Mouse (Mus musculus) T-helper 17 cell (primary cell): ENCODE measurements around the gene Gm4498.
"Not testable (repeated sequence)": the region's sequence is repeated elsewhere in the genome, so short reads cannot be mapped to it uniquely, and the experiment has no call there.

Source experiments
- in situ Hi-C, 2 experiments: fragments of 300-600 bp; cut with MboI, MseI; formaldehyde crosslinking; loops; 1 replicate in 1 of 2; 2 replicates in 1 of 2; pipeline ENCODE4 v1.15.1; 2025; ENCODE audit warnings: high pct_unique_total_duplicates in 2 of 2

Gene Gm4498

DNA sequence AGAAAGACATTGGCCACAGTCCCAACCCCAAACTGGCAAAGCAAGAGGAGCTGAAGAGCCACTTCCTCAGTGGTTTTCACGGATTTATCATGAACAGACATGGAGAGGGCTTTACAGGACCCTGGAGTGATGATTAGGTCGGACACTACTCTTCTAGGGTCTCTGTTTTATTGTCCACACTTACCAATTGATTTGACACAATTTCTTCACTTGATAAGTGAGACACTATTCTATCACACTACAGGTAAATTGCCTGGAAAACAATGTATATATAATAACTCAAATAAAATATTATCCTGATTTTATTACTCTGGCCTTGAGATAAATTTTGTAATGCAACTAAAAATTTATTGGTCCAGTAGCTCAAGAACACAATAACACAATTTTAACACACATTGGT is at the start of gene Gm4498:
Gene Gm4498 (minus strand): TSS at position 101 of the 400 bp plus-strand sequence.
- in situ Hi-C loops, result not testable (repeated sequence)

DNA sequence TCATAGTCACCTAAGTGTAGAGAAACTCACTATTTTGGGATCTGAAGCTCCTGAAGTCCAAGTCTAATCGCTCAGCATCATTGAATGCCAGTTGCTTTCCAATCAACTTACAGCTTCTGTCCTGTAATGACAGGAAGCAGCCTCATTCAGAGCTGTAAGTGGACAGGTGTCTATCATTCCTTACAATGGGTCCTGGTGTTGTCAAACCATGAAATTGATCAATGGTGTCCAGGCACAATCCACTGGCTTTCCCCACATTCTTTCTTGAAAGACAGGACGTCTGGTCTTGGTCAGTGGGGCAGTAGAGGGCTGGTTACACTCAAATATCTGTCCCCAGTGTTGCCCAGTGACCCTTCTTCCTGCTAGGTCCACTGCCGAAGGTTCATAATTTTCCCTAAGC is 29.1 kb upstream of the Gm4498 start, which contains the start of gene Gm5890:
Gene Gm5890 (minus strand): TSS at position 101 of the 400 bp plus-strand sequence.
- in situ Hi-C loops, result not testable (repeated sequence)

DNA sequence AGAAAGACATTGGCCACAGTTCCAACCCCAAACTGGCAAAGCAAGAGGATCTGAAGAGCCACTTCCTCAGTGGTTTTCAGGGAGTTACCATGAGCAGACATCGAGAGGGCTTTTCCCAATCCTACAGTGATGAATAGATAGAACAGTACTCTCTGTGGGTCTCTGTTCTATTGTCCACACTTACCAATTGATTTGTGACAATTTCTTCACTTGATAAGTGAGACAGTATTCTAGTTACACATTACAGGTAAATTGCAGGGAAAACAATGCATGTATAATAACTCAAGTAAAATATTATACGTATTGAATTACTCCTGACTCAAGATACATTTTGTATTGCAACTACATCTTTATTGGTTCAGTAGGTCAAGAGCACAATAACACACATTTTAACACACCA is 28.1 kb downstream of the Gm4498 start, which contains the start of gene Gm6164:
Gene Gm6164 (minus strand): TSS at position 101 of the 400 bp plus-strand sequence.
- in situ Hi-C loops, result not testable (repeated sequence)

DNA sequence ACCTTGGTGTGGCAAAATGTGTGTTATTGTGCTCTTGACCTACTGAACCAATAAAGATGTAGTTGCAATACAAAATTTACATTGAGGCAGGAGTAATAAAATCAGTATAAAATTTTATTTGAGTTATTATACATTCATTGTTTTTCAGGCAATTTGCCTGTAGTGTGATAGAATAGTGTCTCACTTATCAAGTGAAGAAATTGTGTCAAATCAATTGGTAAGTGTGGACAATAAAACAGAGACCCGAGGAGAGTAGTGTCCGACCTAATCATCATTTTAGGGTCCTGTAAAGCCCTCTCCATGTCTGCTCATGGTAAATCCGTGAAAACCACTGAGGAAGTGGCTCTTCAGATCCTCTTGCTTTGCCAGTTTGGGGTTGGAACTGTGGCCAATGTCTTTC is 40.2 kb downstream of the Gm4498 start, which contains the start of gene Vmn1r95:
Gene Vmn1r95 (plus strand): TSS at position 301 of the 400 bp plus-strand sequence.
- in situ Hi-C loops, result loop anchor here in 1 of 2 experiments (25.0 kb wide), 1 partner anchor 1994 kb away; the partner anchor contains the start of gene Vmn1r143
